Mouse (Mus musculus): ENCODE measurements around the gene Klhl31.

- TF ChIP-seq POLR2A (IDR thresholded peaks at IDR 0.05; ENCODE audit: insufficient read depth, low read depth, low read length) (no peak), CTCF (IDR thresholded peaks at IDR 0.05; ENCODE audit: insufficient read depth, low read depth, low read length) (peak; percentile 33; the same call in 1 of the 2 replicates)
Measured at GRCm38 (mm10) chr9:77607840-77608239, 28.5 kb upstream of the Klhl31 start.
